Mouse (Mus musculus) ES-E14 (cell line): ENCODE measurements around the gene Erc2. TPM values are rescaled to one million over a fixed set of nuclear protein-coding genes. Genes with fewer than 3 reads are reported as not detected.

Experiments used
- DNase-seq: peaks from one replicate; pipeline ENCODE4 v3.0.0-alpha.2; 2013; ENCODE audit warnings: low read depth, low spot score
- H3K27ac ChIP-seq: 2 replicates; pipeline ENCODE4 v1.5.1; 2012; ENCODE audit warnings: low read depth, mild to moderate bottlenecking, low read length, moderate library complexity, mixed read lengths; ENCODE audit not compliant: poor library complexity, insufficient read depth, severe bottlenecking
- H3K36me3 ChIP-seq: 2 replicates; pipeline ENCODE4 v1.6.1; 2012; ENCODE audit warnings: mild to moderate bottlenecking, low read length, moderate library complexity, mixed read lengths; ENCODE audit not compliant: control insufficient read depth, poor library complexity, insufficient read depth, severe bottlenecking
- H3K4me1 ChIP-seq, 2 experiments: fragments of 150-350 bp in 1 of 2; sonication (generic) in 1 of 2; 2 replicates each; pipeline ENCODE4 v1.6.1; 2012; ENCODE audit warnings: low read length in 2 of 2, mild to moderate bottlenecking in 1 of 2, mixed read lengths in 1 of 2; ENCODE audit not compliant: control insufficient read depth in 2 of 2, insufficient read depth in 2 of 2, poor library complexity in 1 of 2
- H3K4me3 ChIP-seq, 2 experiments: fragments of 150-350 bp in 1 of 2; sonication (generic) in 1 of 2; 2 replicates each; pipeline ENCODE4 v1.5.1; 2012; ENCODE audit warnings: low read length in 2 of 2, low read depth in 1 of 2, mild to moderate bottlenecking in 1 of 2, mixed read lengths in 1 of 2; ENCODE audit not compliant: insufficient read depth in 1 of 2, poor library complexity in 1 of 2, severe bottlenecking in 1 of 2
- H3K9ac ChIP-seq: 2 replicates; pipeline ENCODE4 v1.6.1; 2012; ENCODE audit warnings: low read depth, mild to moderate bottlenecking, low read length, mixed read lengths; ENCODE audit not compliant: poor library complexity, insufficient read depth, severe bottlenecking
- H3K9me3 ChIP-seq: fragments of 150-350 bp; sonication (generic); 2 replicates; pipeline ENCODE4 v1.6.1; 2012; ENCODE audit warnings: low read depth, mild to moderate bottlenecking, low read length; ENCODE audit not compliant: control insufficient read depth, insufficient read depth
- CHD2 ChIP-seq: IDR thresholded peaks from 2 replicates; pipeline ENCODE4 v1.6.1; 2014; ENCODE audit warnings: mild to moderate bottlenecking, low read depth, low read length, inconsistent platforms
- HCFC1 ChIP-seq: IDR thresholded peaks from 2 replicates; pipeline ENCODE4 v1.6.1; 2012; ENCODE audit warnings: low read length, inconsistent platforms, borderline replicate concordance; ENCODE audit not compliant: insufficient read depth
- MAFK ChIP-seq: IDR thresholded peaks from 2 replicates; pipeline ENCODE4 v1.6.1; 2014; ENCODE audit warnings: mild to moderate bottlenecking, low read depth, low read length, inconsistent platforms; ENCODE audit not compliant: insufficient read depth
- ZC3H11A ChIP-seq: IDR thresholded peaks from 2 replicates; pipeline ENCODE4 v1.6.1; 2012; ENCODE audit warnings: low read depth, mild to moderate bottlenecking, inconsistent platforms, low read length, borderline replicate concordance
- ZNF384 ChIP-seq: IDR thresholded peaks from 2 replicates; pipeline ENCODE4 v1.6.1; 2012; ENCODE audit warnings: low read depth, low read length, inconsistent platforms
- in situ Hi-C, 2 experiments: fragments of 600-800 bp; cut with MboI; formaldehyde crosslinking; loops; one replicate each; pipeline ENCODE4 v1.15.1; 2025; ENCODE audit warnings: low sequenced_read_pairs in 2 of 2, inconsistent platforms in 1 of 2; ENCODE audit not compliant: unreplicated experiment in 2 of 2
- total RNA-seq: library from RNA; depleted of rRNA; stranded (reverse); fragments of 300-350 nt; gene quantifications from 2 replicates; pipeline ENCODE4 v1.2.3, GENCODE M21; 2012

Erc2 gene
- total RNA-seq, 1 experiment: 9.1 TPM

- TF ChIP-seq MAFK (no peak), HCFC1 (no peak), ZNF384 (no peak), CHD2 (no peak), ZC3H11A (no peak)
- Histone ChIP-seq H3K4me1 (no peaks in the 10 kb centered on the region), H3K4me3 (no peak overlapping the region), H3K9ac (no peak overlapping the region), H3K36me3 (no peaks in the 10 kb centered on the region), H3K27ac (no peak overlapping the region), H3K9me3 (no peaks in the 10 kb centered on the region)
- DNase-seq: no peak
- in situ Hi-C loops: no loop called here
Measured at GRCm38 (mm10) chr14:27785562-27785961, 163.3 kb downstream of the Erc2 start.

- H3K4me3 ChIP-seq: no peak overlapping the region
- H3K9me3 ChIP-seq: no peaks in the 10 kb centered on the region
- in situ Hi-C loops: no loop called here
- no peak for DNase-seq
- H3K9ac ChIP-seq: no peak overlapping the region
- H3K4me1 ChIP-seq: no peaks in the 10 kb centered on the region
- no peak overlapping the region for H3K27ac ChIP-seq
- TF ChIP-seq CHD2: no peak
- TF ChIP-seq ZNF384: no peak
- no peak for TF ChIP-seq HCFC1
- TF ChIP-seq ZC3H11A: no peak
- no peak for TF ChIP-seq MAFK
- H3K36me3 ChIP-seq: no peaks in the 10 kb centered on the region
Measured at GRCm38 (mm10) chr14:27789066-27789898, 167.1 kb downstream of the Erc2 start.

GRCm38 (mm10) chr14:27798184-27798934 is 176.1 kb downstream of the Erc2 start:
- H3K9me3 ChIP-seq: no peaks in the 10 kb centered on the region; the same call in 1 of the 2 replicates
- H3K4me3 ChIP-seq: no peak overlapping the region
- DNase-seq: no peak
- H3K36me3 ChIP-seq: no peaks in the 10 kb centered on the region
- TF ChIP-seq MAFK: no peak
- TF ChIP-seq ZC3H11A: no peak
- no peak for TF ChIP-seq CHD2
- no peak for TF ChIP-seq ZNF384
- no peak for TF ChIP-seq HCFC1
- no peak overlapping the region for H3K9ac ChIP-seq
- 0 out of 4 replicates have a peak, but pooled peaks cover 0 to 1% of the 10 kb centered on the region in 2 experiments for H3K4me1 ChIP-seq
- in situ Hi-C loops: no loop called here
- no peak overlapping the region for H3K27ac ChIP-seq

GRCm38 (mm10) chr14:27800766-27801165 is 178.5 kb downstream of the Erc2 start:
- 0 out of 4 replicates have a peak, but pooled peaks cover 0 to 1% of the 10 kb centered on the region in 2 experiments for H3K4me1 ChIP-seq
- no peaks in the 10 kb centered on the region for H3K36me3 ChIP-seq
- H3K9me3 ChIP-seq: no peaks in the 10 kb centered on the region; the same call in 1 of the 2 replicates
- H3K9ac ChIP-seq: no peak overlapping the region
- no peak overlapping the region for H3K4me3 ChIP-seq
- H3K27ac ChIP-seq: no peak overlapping the region
- DNase-seq: no peak
- TF ChIP-seq ZC3H11A: no peak
- no peak for TF ChIP-seq HCFC1
- no peak for TF ChIP-seq MAFK
- no peak for TF ChIP-seq ZNF384
- no peak for TF ChIP-seq CHD2
- in situ Hi-C loops: loop anchor here (25.0 kb wide), 3 partner anchors 687 to 1312 kb away; partner anchors contain the start of gene Wnt5a (in 1 of the 2)
